Mouse (Mus musculus): ENCODE data around the gene Disp1. TPM values are rescaled to one million over a fixed set of nuclear protein-coding genes. Genes with fewer than 3 reads are reported as not detected.
A peak's percentile ranks its signal among the peaks of the same experiment; 100 is the strongest.

Gene Disp1
- polyA plus RNA-seq (2015; fragmentation: Nextera tagmentation; extraction: Ambion mirVana), result 9.6 and 9.9 TPM in 2 replicates

DNA sequence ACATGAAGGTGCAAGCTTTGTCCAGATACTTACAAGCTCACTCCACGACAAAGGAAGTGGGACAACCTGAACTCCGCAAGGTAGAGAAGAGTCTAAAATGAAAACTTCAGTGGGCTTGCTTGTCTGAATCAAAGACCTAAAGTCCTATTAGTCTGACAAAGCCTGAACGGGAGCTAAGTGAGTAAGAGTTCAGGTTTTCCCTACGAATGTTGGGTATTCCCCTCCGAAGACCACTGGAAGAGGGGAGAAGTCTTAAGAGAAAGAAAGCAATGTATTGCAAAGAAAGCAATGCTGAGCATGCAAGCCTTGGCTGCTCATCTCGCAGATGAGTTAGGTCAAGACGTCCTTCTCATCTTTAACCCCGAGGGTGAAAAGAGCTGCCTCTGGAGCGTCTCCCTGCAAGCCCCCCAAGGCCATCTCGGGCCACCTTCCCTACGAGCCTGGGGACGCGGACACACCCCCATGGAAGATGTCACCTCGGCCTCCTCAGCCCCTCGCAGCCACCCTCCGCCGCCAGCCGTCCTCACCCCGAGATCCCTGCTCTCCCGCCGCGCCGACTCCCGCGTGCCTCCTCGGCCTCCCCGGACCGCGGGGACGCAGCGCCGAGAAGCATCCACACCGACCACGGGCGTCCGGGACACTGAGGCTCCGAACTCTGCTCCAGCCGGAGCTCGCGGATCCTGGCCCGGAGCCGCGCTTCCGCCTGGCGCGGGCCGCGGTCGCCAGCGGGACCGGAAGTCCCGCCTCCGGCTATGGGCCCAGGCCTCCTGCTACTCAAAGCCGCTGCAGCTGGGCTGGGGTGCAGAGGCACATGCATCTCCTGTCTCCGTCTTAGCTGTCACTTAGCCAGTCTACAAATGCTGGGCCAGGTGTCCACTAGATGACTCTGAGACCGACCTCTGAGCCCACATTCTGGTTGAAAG, at the start of gene Disp1:
Gene Disp1 (minus strand): TSS at position 727 of the 923 bp plus-strand sequence.
- H3K4me3 ChIP-seq, result peak within 1 kb of the TSS; percentile 86
- H3K27ac ChIP-seq, result peak within 1 kb of the TSS; percentile 71; the same call in 1 of the 2 replicates
- H3K9ac ChIP-seq, result peak within 1 kb of the TSS; percentile 92
- peaks cover 15% of the 10 kb centered on the region for H3K4me1 ChIP-seq
- H3K36me3 ChIP-seq (replicated peaks), result no peaks in the 10 kb centered on the region
- no peaks in the 10 kb centered on the region for H3K9me3 ChIP-seq
- no peaks in the 10 kb centered on the region for H3K27me3 ChIP-seq (replicated peaks)
- H3K4me2 ChIP-seq, result peak within 1 kb of the TSS; percentile 75
- ATAC-seq (replicated peaks), result peak; percentile 90
- WGBS, result 3% methylated on average over 56 of the region's 56 CpGs

DNA sequence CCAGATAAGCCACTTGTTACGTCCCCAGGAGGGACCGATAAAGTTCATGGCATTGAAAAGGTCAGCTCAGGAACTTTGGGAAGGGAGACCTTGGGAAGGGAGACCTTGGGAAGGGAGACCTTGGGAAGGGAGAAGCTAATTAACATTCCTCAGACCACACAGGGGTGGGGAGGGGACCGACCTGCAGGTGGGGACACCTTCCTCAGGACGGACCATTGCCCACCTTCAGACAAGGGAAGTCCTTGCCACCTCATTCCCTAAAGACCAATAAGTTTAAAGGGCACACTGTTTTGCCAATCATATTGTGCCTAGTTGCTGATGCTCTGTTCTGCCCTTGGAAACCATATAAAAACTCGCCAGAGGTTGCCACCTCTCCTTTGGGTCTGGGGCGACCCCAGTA, 46.3 kb upstream of the Disp1 start:
- H3K4me3 ChIP-seq, result no peak overlapping the region
- ATAC-seq (replicated peaks), result no peak
- H3K27me3 ChIP-seq (replicated peaks), result no peaks in the 10 kb centered on the region
- no peaks in the 10 kb centered on the region for H3K9me3 ChIP-seq
- no peaks in the 10 kb centered on the region for H3K4me1 ChIP-seq
- H3K4me2 ChIP-seq, result no peak overlapping the region
- 74% methylated on average over 6 of the region's 6 CpGs for WGBS
- H3K27ac ChIP-seq, result no peak overlapping the region
- no peaks in the 10 kb centered on the region for H3K36me3 ChIP-seq (replicated peaks)
- H3K9ac ChIP-seq, result no peak overlapping the region

DNA sequence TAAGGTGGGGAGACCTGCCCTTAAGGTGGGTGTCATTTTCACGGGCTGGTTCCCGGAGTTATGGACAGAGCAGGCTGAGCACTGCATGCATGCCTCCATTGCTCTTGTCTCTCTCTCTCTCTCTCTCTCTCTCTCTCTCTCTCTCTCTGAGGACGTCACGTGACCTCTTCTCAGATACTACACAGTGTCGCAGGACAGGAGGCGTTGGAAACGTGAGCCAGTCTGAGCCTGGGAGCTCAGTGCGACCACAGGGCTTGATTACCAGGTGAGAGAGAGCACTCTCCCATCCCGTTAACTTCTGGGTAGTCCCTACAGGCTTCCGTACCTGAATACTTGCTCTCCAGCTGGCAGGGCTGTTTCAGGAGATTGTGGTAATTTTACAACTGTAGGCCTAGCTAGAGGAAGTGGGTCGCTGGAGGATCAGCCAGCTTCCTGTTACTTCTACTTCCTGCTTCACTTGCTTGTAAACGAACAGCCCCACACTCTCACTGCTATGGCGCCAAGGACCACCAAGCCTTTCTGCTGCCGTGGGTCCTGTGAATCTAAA, 44.7 kb upstream of the Disp1 start:
- no peak overlapping the region for H3K27ac ChIP-seq
- H3K4me1 ChIP-seq, result no peaks in the 10 kb centered on the region
- H3K9ac ChIP-seq, result no peak overlapping the region
- no peaks in the 10 kb centered on the region for H3K9me3 ChIP-seq
- H3K4me2 ChIP-seq, result no peak overlapping the region
- no peaks in the 10 kb centered on the region for H3K27me3 ChIP-seq (replicated peaks)
- no peak overlapping the region for H3K4me3 ChIP-seq
- no peaks in the 10 kb centered on the region for H3K36me3 ChIP-seq (replicated peaks)
- 77% methylated on average over 14 of the region's 14 CpGs for WGBS
- ATAC-seq (replicated peaks), result no peak

DNA sequence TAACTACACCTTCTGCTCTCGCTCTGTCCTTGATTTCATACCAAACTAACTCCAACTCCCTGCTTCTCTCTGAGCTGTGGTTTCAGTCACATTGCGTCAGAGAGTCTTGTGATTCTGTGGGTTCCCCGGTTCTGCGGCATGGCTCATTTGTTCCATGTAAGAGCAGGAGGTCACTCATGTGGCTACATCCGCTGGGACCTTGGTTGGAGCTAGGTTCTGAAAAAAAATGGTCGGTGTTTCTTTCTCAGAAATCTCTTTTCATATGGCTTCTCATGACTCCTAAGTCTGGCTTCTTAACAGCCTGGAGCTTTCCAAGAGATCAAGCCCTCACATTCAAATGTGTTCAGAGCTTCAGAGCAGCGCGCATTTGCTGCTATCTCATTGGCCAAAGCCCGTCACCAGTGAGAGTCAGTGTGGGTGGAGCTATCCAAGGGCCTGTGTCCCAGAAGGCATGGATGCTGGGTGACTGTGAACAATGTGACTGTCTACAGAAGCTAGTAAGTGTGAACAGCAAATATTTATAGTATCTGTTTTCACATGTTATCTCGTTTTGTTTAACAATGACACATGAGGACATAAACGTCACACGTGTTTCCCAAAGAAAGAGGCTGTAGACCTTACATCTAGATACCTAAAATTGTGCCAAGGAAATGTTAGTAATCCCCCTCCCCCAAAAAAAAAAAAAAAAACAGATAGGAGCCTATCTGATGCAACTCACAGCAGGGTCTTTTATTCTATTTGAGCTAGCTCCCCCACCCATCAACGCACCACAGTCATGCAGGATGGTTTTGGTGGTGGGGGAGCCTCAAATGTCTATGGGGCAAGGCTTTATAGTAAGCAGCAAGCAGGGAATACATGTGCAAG, 43.1 kb upstream of the Disp1 start:
- Histone ChIP-seq H3K36me3 (replicated peaks) (no peaks in the 10 kb centered on the region), H3K27me3 (replicated peaks) (no peaks in the 10 kb centered on the region), H3K4me3 (no peak overlapping the region), H3K4me1 (no peaks in the 10 kb centered on the region), H3K9ac (no peak overlapping the region), H3K27ac (no peak overlapping the region), H3K4me2 (no peak overlapping the region), H3K9me3 (no peaks in the 10 kb centered on the region)
- WGBS, result 76% methylated on average over 13 of the region's 13 CpGs
- no peak for ATAC-seq (replicated peaks)

DNA sequence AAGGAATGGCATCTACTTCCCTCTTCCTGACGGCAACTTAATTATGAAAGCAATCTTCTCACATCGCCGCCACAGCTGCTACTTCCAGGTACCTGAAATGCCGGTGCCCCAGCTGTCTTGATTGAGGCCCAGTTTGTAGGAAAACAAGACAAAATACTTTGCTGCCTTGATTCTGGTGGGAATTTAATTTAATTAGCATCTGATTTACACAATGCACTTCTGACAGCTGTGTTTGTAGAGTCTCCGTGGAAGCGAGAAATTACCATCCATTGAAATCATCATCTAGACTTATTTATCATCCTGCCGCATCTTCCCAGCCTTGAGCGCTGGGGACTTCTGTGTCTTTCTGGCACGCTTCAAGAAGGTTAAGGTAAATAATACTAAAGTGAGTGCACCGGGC, 31.3 kb upstream of the Disp1 start:
- 0 out of 2 replicates have a peak overlapping the region, but pooled peaks have one; percentile 39 for H3K27ac ChIP-seq
- no peaks in the 10 kb centered on the region for H3K27me3 ChIP-seq (replicated peaks)
- WGBS, result 42% methylated on average over 10 of the region's 10 CpGs
- peaks cover 5% of the 10 kb centered on the region; the same call in 1 of the 2 replicates for H3K4me1 ChIP-seq
- no peak overlapping the region for H3K9ac ChIP-seq
- ATAC-seq (replicated peaks), result no peak
- no peaks in the 10 kb centered on the region for H3K36me3 ChIP-seq (replicated peaks)
- H3K4me2 ChIP-seq, result no peak overlapping the region
- H3K4me3 ChIP-seq, result no peak overlapping the region
- H3K9me3 ChIP-seq, result no peaks in the 10 kb centered on the region

DNA sequence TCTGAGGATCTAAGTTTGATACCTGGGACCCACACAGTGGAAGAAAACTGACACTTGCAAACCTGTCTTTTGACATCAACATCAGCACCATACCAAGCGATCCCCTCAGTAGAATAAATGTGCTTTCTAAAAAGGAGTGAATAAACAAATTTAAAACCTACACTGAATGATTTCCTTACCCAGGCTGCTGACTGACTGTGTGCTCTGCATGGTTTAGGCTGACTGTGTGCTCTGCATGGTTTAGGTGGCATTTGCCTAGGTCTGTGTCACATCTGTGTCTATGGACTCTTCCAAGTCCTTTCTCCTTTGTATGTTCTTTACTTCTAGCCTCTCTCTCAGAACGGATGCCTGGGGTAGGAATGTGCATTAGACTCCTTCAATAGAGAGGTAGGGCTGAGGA, 30.5 kb upstream of the Disp1 start:
- no peak overlapping the region for H3K27ac ChIP-seq
- H3K36me3 ChIP-seq (replicated peaks), result no peaks in the 10 kb centered on the region
- no peak overlapping the region for H3K4me3 ChIP-seq
- 79% methylated on average over 2 of the region's 2 CpGs for whole genome bisulfite sequencing
- no peaks in the 10 kb centered on the region for H3K27me3 ChIP-seq (replicated peaks)
- no peak for ATAC-seq (replicated peaks)
- H3K9me3 ChIP-seq, result no peaks in the 10 kb centered on the region
- H3K9ac ChIP-seq, result no peak overlapping the region
- no peak overlapping the region for H3K4me2 ChIP-seq
- peaks cover 5% of the 10 kb centered on the region; the same call in 1 of the 2 replicates for H3K4me1 ChIP-seq

DNA sequence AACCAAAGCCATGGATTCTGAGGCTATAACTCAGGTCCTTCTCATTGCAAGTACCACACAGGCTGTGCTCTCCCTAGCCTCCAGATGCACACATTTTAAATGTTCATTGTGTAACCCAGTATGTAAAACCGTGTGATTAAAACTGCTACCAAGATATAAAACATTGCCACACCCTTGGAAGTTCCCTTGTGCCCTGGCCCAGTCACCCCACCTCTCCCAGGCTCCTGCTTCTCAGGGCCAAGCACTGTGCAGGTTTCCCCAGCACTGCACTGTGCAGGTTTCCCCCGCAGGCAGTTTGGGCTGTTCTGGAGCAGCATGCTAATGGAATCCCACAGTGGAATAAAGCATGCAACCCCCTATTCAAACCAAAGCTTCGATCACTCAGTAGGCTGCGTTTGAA, 29.3 kb upstream of the Disp1 start:
- Histone ChIP-seq H3K9me3 (no peaks in the 10 kb centered on the region), H3K4me1 (peaks cover 5% of the 10 kb centered on the region; the same call in 1 of the 2 replicates), H3K4me3 (no peak overlapping the region), H3K9ac (no peak overlapping the region), H3K4me2 (no peak overlapping the region), H3K27me3 (replicated peaks) (no peaks in the 10 kb centered on the region), H3K36me3 (replicated peaks) (no peaks in the 10 kb centered on the region), H3K27ac (no peak overlapping the region)
- ATAC-seq (replicated peaks), result no peak
- WGBS, result 61% methylated on average over 4 of the region's 4 CpGs

DNA sequence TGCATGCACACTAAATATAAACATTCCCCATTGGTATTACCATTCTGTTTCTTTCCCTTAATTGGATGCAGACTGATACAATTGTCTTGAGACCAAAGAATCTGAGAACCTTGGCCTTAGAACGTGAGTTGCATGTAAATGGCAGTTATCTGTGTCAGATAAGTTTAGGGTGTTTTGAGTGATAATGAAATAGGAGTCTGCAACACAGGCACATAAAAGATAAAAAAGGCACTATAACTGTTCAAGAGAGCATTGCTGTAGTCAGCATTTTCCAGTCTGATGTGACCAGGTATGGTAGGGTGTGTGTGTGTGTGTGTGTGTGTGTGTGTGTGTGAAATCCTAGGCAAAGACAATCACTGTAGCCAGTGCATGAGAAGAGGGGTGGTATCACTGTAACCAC, 26.8 kb upstream of the Disp1 start:
- ATAC-seq (replicated peaks), result no peak
- no peaks in the 10 kb centered on the region for H3K27me3 ChIP-seq (replicated peaks)
- 33% methylated on average over 1 of the region's 1 CpGs for WGBS
- H3K4me2 ChIP-seq, result no peak overlapping the region
- H3K27ac ChIP-seq, result no peak overlapping the region
- peaks cover 5% of the 10 kb centered on the region; the same call in 1 of the 2 replicates for H3K4me1 ChIP-seq
- no peak overlapping the region for H3K4me3 ChIP-seq
- H3K36me3 ChIP-seq (replicated peaks), result no peaks in the 10 kb centered on the region
- H3K9ac ChIP-seq, result no peak overlapping the region
- H3K9me3 ChIP-seq, result no peaks in the 10 kb centered on the region

DNA sequence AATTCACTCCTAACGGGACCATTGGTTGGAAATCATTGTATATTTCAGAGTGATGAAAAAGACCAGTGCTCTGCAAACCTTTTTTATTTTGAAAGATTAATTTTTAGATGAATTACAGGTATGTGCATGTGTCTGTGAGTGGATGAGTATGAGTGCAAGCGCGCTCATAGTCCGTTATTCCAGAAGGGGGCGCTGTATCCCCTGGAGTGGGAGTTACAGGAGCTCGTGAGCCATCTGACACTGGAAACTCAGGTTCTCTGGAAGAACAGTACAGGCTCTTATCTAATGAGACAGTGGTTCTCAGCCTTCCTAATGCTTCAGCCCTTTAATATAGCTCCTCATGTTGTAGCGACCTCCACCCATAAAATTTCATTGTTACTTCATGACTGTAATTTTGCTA, 22.0 kb upstream of the Disp1 start:
- H3K9ac ChIP-seq, result no peak overlapping the region
- no peaks in the 10 kb centered on the region for H3K36me3 ChIP-seq (replicated peaks)
- no peak overlapping the region for H3K27ac ChIP-seq
- 70% methylated on average over 7 of the region's 7 CpGs for WGBS
- H3K9me3 ChIP-seq, result no peaks in the 10 kb centered on the region
- no peaks in the 10 kb centered on the region for H3K27me3 ChIP-seq (replicated peaks)
- no peak overlapping the region for H3K4me3 ChIP-seq
- ATAC-seq (replicated peaks), result no peak
- no peak overlapping the region for H3K4me2 ChIP-seq
- no peaks in the 10 kb centered on the region for H3K4me1 ChIP-seq

DNA sequence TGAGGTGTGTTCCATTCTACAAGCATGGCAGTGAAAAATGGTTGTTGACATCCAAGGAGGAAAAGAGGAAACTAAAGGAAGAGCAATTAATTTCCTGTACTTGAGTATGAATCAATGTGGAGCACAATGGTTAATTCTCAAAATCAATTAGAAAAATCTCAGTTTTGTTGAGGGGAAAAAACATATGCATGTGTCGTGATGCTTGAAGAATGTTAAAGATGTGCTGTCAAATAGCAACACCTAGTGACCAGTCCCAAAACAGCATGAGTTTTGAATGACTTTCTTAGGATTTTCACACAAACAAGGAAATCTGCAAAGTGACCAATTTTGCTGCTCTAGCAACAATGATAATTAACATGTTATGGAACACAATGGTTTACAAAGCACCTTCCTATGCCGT, 16.6 kb upstream of the Disp1 start:
- WGBS, result 27% methylated on average over 2 of the region's 2 CpGs
- Histone ChIP-seq H3K27me3 (replicated peaks) (no peaks in the 10 kb centered on the region), H3K36me3 (replicated peaks) (no peaks in the 10 kb centered on the region), H3K9ac (no peak overlapping the region), H3K27ac (no peak overlapping the region), H3K9me3 (no peaks in the 10 kb centered on the region), H3K4me2 (no peak overlapping the region), H3K4me3 (no peak overlapping the region), H3K4me1 (no peaks in the 10 kb centered on the region)
- no peak for ATAC-seq (replicated peaks)

DNA sequence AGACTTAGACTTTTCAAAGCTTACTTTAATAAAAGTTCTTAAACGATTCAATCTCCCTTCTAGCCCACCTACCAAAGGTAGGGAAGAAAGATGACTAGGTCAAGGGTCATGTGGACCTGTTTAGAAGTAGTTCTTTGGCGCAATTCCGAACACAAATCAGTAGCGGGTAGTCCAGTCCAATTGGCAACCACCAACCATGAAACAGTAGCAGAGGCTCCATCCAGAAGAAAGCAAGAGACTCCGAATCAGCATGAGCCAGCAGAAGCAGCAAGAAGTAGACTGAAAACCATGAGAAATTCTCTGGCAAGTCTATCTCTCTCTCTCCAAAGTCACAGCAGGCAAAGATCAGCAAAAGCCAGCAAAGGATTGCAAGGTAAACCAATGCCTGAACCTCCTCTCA, 15.1 kb upstream of the Disp1 start:
- H3K27me3 ChIP-seq (replicated peaks), result no peaks in the 10 kb centered on the region
- no peaks in the 10 kb centered on the region for H3K9me3 ChIP-seq
- no peak for ATAC-seq (replicated peaks)
- no peaks in the 10 kb centered on the region for H3K4me1 ChIP-seq
- no peak overlapping the region for H3K27ac ChIP-seq
- H3K4me2 ChIP-seq, result no peak overlapping the region
- no peak overlapping the region for H3K4me3 ChIP-seq
- H3K9ac ChIP-seq, result no peak overlapping the region
- WGBS, result 92% methylated on average over 5 of the region's 5 CpGs
- H3K36me3 ChIP-seq (replicated peaks), result no peaks in the 10 kb centered on the region

DNA sequence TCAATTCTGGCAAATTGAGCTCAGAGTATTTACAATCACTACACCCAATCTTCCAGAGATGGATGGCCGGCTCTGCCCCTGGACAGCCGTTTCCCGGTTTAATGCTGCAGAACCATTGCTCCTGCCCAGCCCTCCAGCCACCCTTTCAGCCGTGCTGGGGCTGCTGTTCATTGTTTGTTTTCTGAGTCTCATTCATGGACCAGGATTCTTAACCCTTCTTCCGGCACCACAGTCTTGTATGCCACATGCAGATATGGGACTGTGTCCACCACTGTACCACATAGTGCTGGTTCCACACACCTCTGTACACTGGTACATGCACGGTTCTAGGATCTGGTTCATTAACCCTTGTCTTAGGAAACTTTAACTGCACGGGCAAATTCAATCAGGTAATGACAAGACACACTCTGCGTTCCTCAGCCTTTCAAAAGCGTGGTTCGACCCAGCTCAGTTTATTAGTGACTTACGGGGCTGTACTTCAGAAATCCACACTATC, 12.4 kb upstream of the Disp1 start:
- H3K27ac ChIP-seq, result no peak overlapping the region
- no peaks in the 10 kb centered on the region for H3K9me3 ChIP-seq
- no peaks in the 10 kb centered on the region for H3K36me3 ChIP-seq (replicated peaks)
- WGBS, result 75% methylated on average over 11 of the region's 11 CpGs
- H3K9ac ChIP-seq, result no peak overlapping the region
- ATAC-seq (replicated peaks), result no peak
- no peaks in the 10 kb centered on the region for H3K4me1 ChIP-seq
- H3K4me2 ChIP-seq, result no peak overlapping the region
- no peak overlapping the region for H3K4me3 ChIP-seq
- H3K27me3 ChIP-seq (replicated peaks), result no peaks in the 10 kb centered on the region
